Mouse (Mus musculus) CH12.LX (cell line): ENCODE results near the gene Fbxl22. TPM values are rescaled to one million over a fixed set of nuclear protein-coding genes. Genes with fewer than 3 reads are reported as not detected.

ENCODE experiments used
- DNase-seq: peaks from one replicate; pipeline ENCODE4 v3.0.0-alpha.2; 2013; ENCODE audit errors: extremely low read depth
- H3K27ac ChIP-seq: 2 replicates; pipeline ENCODE4 v1.5.1; 2012; ENCODE audit warnings: low read depth, mild to moderate bottlenecking, control low read depth, moderate library complexity; ENCODE audit not compliant: insufficient read depth
- H3K27me3 ChIP-seq: replicated peaks from 2 replicates; pipeline ENCODE3; 2012; ENCODE audit warnings: inconsistent platforms
- H3K36me3 ChIP-seq, 2 experiments: replicated peaks in 1 of 2; 2 replicates each; pipeline versions ENCODE3 to v1.6.1; 2012; ENCODE audit warnings: inconsistent platforms in 1 of 2, low read length in 1 of 2, mild to moderate bottlenecking in 1 of 2, mixed read lengths in 1 of 2, moderate library complexity in 1 of 2; ENCODE audit not compliant: control insufficient read depth in 1 of 2, insufficient read depth in 1 of 2
- H3K4me1 ChIP-seq, 2 experiments: 2 replicates each; pipeline ENCODE4 v1.6.1; 2012; ENCODE audit warnings: inconsistent platforms in 1 of 2, moderate library complexity in 1 of 2; ENCODE audit not compliant: insufficient read depth in 2 of 2, control insufficient read depth in 1 of 2
- H3K4me2 ChIP-seq: 2 replicates; pipeline ENCODE4 v1.6.1; 2012; ENCODE audit warnings: low read depth, mild to moderate bottlenecking, control low read depth; ENCODE audit not compliant: poor library complexity, insufficient read depth, severe bottlenecking
- H3K4me3 ChIP-seq, 3 experiments: fragments of 150-350 bp in 1 of 3; sonication (generic) in 1 of 3; replicated peaks in 1 of 3; 2 replicates each; pipeline versions ENCODE3 to v1.5.1; 2011 to 2012; ENCODE audit warnings: low read depth in 2 of 3, low read length in 2 of 3, mild to moderate bottlenecking in 2 of 3, moderate library complexity in 2 of 3, control low read depth in 1 of 3, improper control_type of control experiment in 1 of 3, inconsistent platforms in 1 of 3, mixed read lengths in 1 of 3; ENCODE audit not compliant: poor library complexity in 1 of 3
- H3K79me2 ChIP-seq: replicated peaks from 2 replicates; pipeline ENCODE4 v1.6.1; 2012; ENCODE audit warnings: mild to moderate bottlenecking, moderate library complexity; ENCODE audit not compliant: control insufficient read depth, poor library complexity, insufficient read depth, severe bottlenecking; ENCODE audit errors: extremely low read depth
- H3K9ac ChIP-seq: 2 replicates; pipeline ENCODE4 v1.6.1; 2012; ENCODE audit warnings: low read depth, mild to moderate bottlenecking, control low read depth, moderate library complexity; ENCODE audit not compliant: insufficient read depth
- H3K9me3 ChIP-seq: replicated peaks from 2 replicates; pipeline ENCODE3; 2012; ENCODE audit warnings: low read length, inconsistent platforms, mixed read lengths
- BHLHE40 ChIP-seq: IDR thresholded peaks from 2 replicates; pipeline ENCODE4 v1.6.1; 2011; ENCODE audit warnings: mild to moderate bottlenecking, low read depth, low read length, improper control_type of control experiment
- CHD1 ChIP-seq: IDR thresholded peaks from 2 replicates; pipeline ENCODE4 v1.6.1; 2012; ENCODE audit warnings: low read depth, low read length, improper control_type of control experiment, inconsistent platforms
- CTCF ChIP-seq, 2 experiments: IDR thresholded peaks in 1 of 2; conservative IDR thresholded peaks in 1 of 2; 2 replicates each; pipeline ENCODE4 v1.5.1; 2011 to 2012; ENCODE audit warnings: low read depth in 2 of 2, low read length in 2 of 2, improper control_type of control experiment in 1 of 2, inconsistent platforms in 1 of 2, mild to moderate bottlenecking in 1 of 2, moderate library complexity in 1 of 2
- E2F4 ChIP-seq: IDR thresholded peaks from 2 replicates; pipeline ENCODE4 v1.6.1; 2011; ENCODE audit warnings: low read depth, low read length, improper control_type of control experiment; ENCODE audit not compliant: insufficient replicate concordance
- ELF1 ChIP-seq: IDR thresholded peaks from 2 replicates; pipeline ENCODE4 v1.6.1; 2014; ENCODE audit warnings: low read depth, mild to moderate bottlenecking, inconsistent platforms, low read length, improper control_type of control experiment
- EP300 ChIP-seq: IDR thresholded peaks from 2 replicates; pipeline ENCODE4 v1.6.1; 2011; ENCODE audit warnings: low read length, improper control_type of control experiment
- HCFC1 ChIP-seq: IDR thresholded peaks from 2 replicates; pipeline ENCODE4 v1.6.1; 2012; ENCODE audit warnings: low read depth, mild to moderate bottlenecking, inconsistent platforms, low read length, improper control_type of control experiment
- IRF4 ChIP-seq: IDR thresholded peaks from 2 replicates; pipeline ENCODE4 v1.6.1; 2014; ENCODE audit warnings: low read depth, mild to moderate bottlenecking, inconsistent platforms, low read length, improper control_type of control experiment
- MAFK ChIP-seq: IDR thresholded peaks from 2 replicates; pipeline ENCODE4 v1.6.1; 2011; ENCODE audit warnings: low read length, improper control_type of control experiment; ENCODE audit not compliant: insufficient replicate concordance
- MAZ ChIP-seq: IDR thresholded peaks from 2 replicates; pipeline ENCODE4 v1.6.1; 2012; ENCODE audit warnings: low read depth, mild to moderate bottlenecking, inconsistent platforms, low read length, improper control_type of control experiment, moderate library complexity
- MEF2A ChIP-seq: IDR thresholded peaks from 2 replicates; pipeline ENCODE4 v1.6.1; 2014; ENCODE audit warnings: low read depth, mild to moderate bottlenecking, inconsistent platforms, low read length, improper control_type of control experiment, borderline replicate concordance
- MXI1 ChIP-seq: IDR thresholded peaks from 2 replicates; pipeline ENCODE4 v1.6.1; 2011; ENCODE audit warnings: mild to moderate bottlenecking, low read depth, low read length, improper control_type of control experiment
- MYC ChIP-seq: IDR thresholded peaks from 2 replicates; pipeline ENCODE4 v1.6.1; 2011; ENCODE audit warnings: low read depth, mild to moderate bottlenecking, improper control_type of control experiment, low read length
- NRF1 ChIP-seq: IDR thresholded peaks from 2 replicates; pipeline ENCODE4 v1.6.1; 2014; ENCODE audit warnings: low read depth, mild to moderate bottlenecking, inconsistent platforms, low read length, improper control_type of control experiment, moderate library complexity
- POLR2A ChIP-seq: IDR thresholded peaks from 2 replicates; pipeline ENCODE4 v1.6.1; 2011; ENCODE audit warnings: low read depth, mild to moderate bottlenecking, improper control_type of control experiment, low read length
- POLR2AphosphoS2 ChIP-seq: IDR thresholded peaks from 2 replicates; pipeline ENCODE4 v1.6.1; 2011; ENCODE audit warnings: low read depth, low read length, improper control_type of control experiment
- RAD21 ChIP-seq: IDR thresholded peaks from 2 replicates; pipeline ENCODE4 v1.6.1; 2011; ENCODE audit warnings: low read depth, mild to moderate bottlenecking, low read length, improper control_type of control experiment, moderate library complexity
- RCOR1 ChIP-seq: conservative IDR thresholded peaks from 2 replicates; pipeline ENCODE4 v1.6.1; 2012; ENCODE audit warnings: low read depth, mild to moderate bottlenecking, inconsistent platforms, low read length, improper control_type of control experiment
- SIN3A ChIP-seq: IDR thresholded peaks from 2 replicates; pipeline ENCODE4 v1.6.1; 2012; ENCODE audit warnings: low read length, improper control_type of control experiment, inconsistent platforms
- SMC3 ChIP-seq: IDR thresholded peaks from 2 replicates; pipeline ENCODE4 v1.6.1; 2011; ENCODE audit warnings: low read depth, low read length, improper control_type of control experiment
- TCF12 ChIP-seq: IDR thresholded peaks from 2 replicates; pipeline ENCODE4 v1.6.1; 2014; ENCODE audit warnings: low read depth, mild to moderate bottlenecking, inconsistent platforms, low read length, improper control_type of control experiment
- USF1 ChIP-seq: IDR thresholded peaks from 2 replicates; pipeline ENCODE4 v1.6.1; 2014; ENCODE audit warnings: low read depth, mild to moderate bottlenecking, inconsistent platforms, low read length, improper control_type of control experiment
- ZKSCAN1 ChIP-seq: IDR thresholded peaks from 2 replicates; pipeline ENCODE4 v1.6.1; 2012; ENCODE audit warnings: low read depth, inconsistent platforms, low read length, improper control_type of control experiment, borderline replicate concordance
- ZNF384 ChIP-seq: IDR thresholded peaks from 2 replicates; pipeline ENCODE4 v1.6.1; 2012; ENCODE audit warnings: low read depth, low read length, improper control_type of control experiment, inconsistent platforms
- dilution Hi-C: fragments of 300-500 bp; cut with MboI; formaldehyde crosslinking; loops from 2 replicates; pipeline ENCODE4 v1.14.3; 2020; ENCODE audit warnings: low sequenced_read_pairs; ENCODE audit not compliant: extremely low pct_unique_long_range_greater_than_20kb, extremely low pct_ligation_motif_present
- in situ Hi-C: fragments of 300-500 bp; cut with MboI; formaldehyde crosslinking; loops from 3 replicates; pipeline ENCODE4 v1.14.3; 2019; ENCODE audit warnings: low sequenced_read_pairs, low pct_ligation_motif_present, low pct_unique_long_range_greater_than_20kb, mixed read lengths
- polyA plus RNA-seq: library from polyadenylated mRNA; unstranded; fragments of >175 nt; gene quantifications from 2 replicates; pipeline ENCODE4 v1.2.1, GENCODE M21; 2012; ENCODE audit warnings: low read depth; ENCODE audit not compliant: insufficient read length
- total RNA-seq, 2 experiments: library from RNA; depleted of rRNA; stranded (reverse); fragments of 300-350 nt in 1 of 2; fragments of >200 nt in 1 of 2; gene quantifications; 2 replicates each; pipeline ENCODE4 v1.2.3; 2012 to 2014

Fbxl22 gene
- total and polyA plus RNA-seq, 3 experiments = 0.19 to 0.34 (median 0.21) TPM

DNA sequence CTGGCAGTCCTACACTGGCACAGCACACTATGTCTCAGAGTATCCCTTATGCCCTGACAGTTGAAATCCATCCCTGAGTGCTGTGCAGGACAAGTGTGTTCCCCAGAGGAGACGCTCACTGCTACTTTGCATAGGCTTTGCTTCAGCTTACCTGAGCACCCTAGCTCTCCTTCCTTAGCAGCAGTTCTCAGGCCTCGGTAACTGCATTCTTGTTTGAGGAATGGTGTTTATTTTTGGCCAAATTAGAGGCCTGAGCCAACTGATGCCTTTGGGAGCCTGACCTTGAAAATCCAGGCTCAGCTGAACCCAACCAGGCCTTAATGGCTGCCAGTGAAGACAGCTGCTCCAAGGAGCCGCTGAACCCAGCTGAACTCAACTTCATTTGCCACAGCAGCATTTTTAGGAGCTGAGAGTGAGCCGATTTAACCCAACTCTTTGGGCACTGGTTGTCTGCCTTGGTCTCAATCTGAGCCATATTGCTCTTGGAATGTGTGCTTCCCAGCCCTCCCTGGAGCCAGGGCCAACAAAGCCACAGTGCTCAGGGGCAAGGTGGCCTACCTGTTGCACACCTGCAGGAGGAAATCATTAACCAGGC lies 635 bp downstream of the Fbxl22 start:
- Histone ChIP-seq H3K4me1 (peaks cover 22 to 59% of the 10 kb centered on the region in 2 experiments), H3K27me3 (no peaks in the 10 kb centered on the region)
- TF ChIP-seq ELF1 = no peak
- TF ChIP-seq TCF12 = 0 out of 2 replicates have a peak, but pooled peaks have one; percentile 20
- TF ChIP-seq CTCF (conservative IDR thresholded peaks at IDR 0.05 in 1 of 2, IDR thresholded peaks at IDR 0.05 in 1 of 2; ENCODE audit: low read depth in 2 of 2, low read length in 2 of 2) = 0 out of 4 replicates have a peak, but pooled peaks of 1 of the 2 experiments have one; percentile 23
- TF ChIP-seq, all 38 proteins: peak for 2
- Histone ChIP-seq H3K4me3 (no peak overlapping the region), H3K4me2 (no peak overlapping the region), H3K9ac (no peak overlapping the region), H3K36me3 (peaks cover 31 to 64% of the 10 kb centered on the region in 2 experiments), H3K79me2 (no peaks in the 10 kb centered on the region), H3K9me3 (no peaks in the 10 kb centered on the region), H3K27ac (peak overlapping the region; percentile 95)
- no peak for DNase-seq
- in situ Hi-C loops (loop anchor here (10.0 to 25.0 kb wide), 4 partner anchors 191 to 474 kb away; partner anchors contain the start of genes Aph1b, Ciao2a, Gm10647 and Lactb), dilution Hi-C loops (no loop called here)

DNA sequence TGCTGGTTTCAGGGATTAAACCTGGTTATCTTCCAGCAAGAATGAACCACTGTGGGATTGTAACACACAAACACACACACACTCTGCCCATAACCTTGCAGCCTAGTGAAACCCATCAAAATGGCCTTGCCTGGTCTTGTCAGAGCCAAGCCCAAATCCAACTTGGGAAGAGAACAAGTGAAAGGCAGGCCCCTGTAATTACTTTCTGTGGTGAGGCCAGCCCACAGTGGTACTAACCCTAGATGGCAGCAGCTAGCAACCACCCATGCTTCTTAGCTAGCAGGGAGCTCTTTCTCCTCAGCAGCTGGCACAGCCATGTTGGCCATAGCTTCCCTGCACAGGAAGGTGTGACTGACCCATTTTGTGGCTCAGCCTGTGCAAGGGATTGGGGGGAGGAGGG lies 1.2 kb downstream of the Fbxl22 start:
- peak overlapping the region; percentile 73 for H3K4me2 ChIP-seq
- peak overlapping the region in 1 of 3 experiments; percentile 28 for H3K4me3 ChIP-seq
- H3K4me1 ChIP-seq = peaks cover 22 to 64% of the 10 kb centered on the region in 2 experiments
- peak overlapping the region; percentile 95 for H3K27ac ChIP-seq
- TF ChIP-seq RAD21 (peak; percentile 53), IRF4 (peak; percentile 82), CTCF (conservative IDR thresholded peaks at IDR 0.05 in 1 of 2, IDR thresholded peaks at IDR 0.05 in 1 of 2; ENCODE audit: low read depth in 2 of 2, low read length in 2 of 2) (peak in 1 of 2 experiments; percentile 61; a peak in 2 of 4 replicates), MXI1 (no peak; the same call in 1 of the 2 replicates), MAFK (0 out of 2 replicates have a peak, but pooled peaks have one; percentile 38), EP300 (0 out of 2 replicates have a peak, but pooled peaks have one; percentile 13), SIN3A (0 out of 2 replicates have a peak, but pooled peaks have one; percentile 55), MYC (0 out of 2 replicates have a peak, but pooled peaks have one; percentile 29), POLR2A (peak; percentile 22; the same call in 1 of the 2 replicates), E2F4 (no peak), MAZ (peak; percentile 37; the same call in 1 of the 2 replicates), USF1 (no peak), MEF2A (peak; percentile 65; the same call in 1 of the 2 replicates), HCFC1 (0 out of 2 replicates have a peak, but pooled peaks have one; percentile 18), BHLHE40 (0 out of 2 replicates have a peak, but pooled peaks have one; percentile 30), RCOR1 (no peak; the same call in 1 of the 2 replicates), TCF12 (no peak), NRF1 (0 out of 2 replicates have a peak, but pooled peaks have one; percentile 23), ZNF384 (no peak), ZKSCAN1 (no peak), CHD1 (0 out of 2 replicates have a peak, but pooled peaks have one; percentile 85), POLR2AphosphoS2 (no peak), SMC3 (peak; percentile 53), ELF1 (no peak)
- peaks cover 34 to 64% of the 10 kb centered on the region in 2 experiments for H3K36me3 ChIP-seq
- no peaks in the 10 kb centered on the region for H3K9me3 ChIP-seq
- in situ Hi-C loops = loop anchor here (10.0 to 25.0 kb wide), 4 partner anchors 192 to 474 kb away; partner anchors contain the start of genes Aph1b, Ciao2a, Gm10647 and Lactb
- no peaks in the 10 kb centered on the region for H3K79me2 ChIP-seq
- H3K27me3 ChIP-seq = no peaks in the 10 kb centered on the region
- dilution Hi-C loops = no loop called here
- peak overlapping the region; percentile 24; the same call in 1 of the 2 replicates for H3K9ac ChIP-seq
- DNase-seq = peak; percentile 58
